Mouse (Mus musculus) megakaryocyte, embryonic 14.5 days (primary cell): Measurements from ENCODE around the gene Tmod4.

Experiments used
- FLI1 ChIP-seq: IDR thresholded peaks from 2 replicates; pipeline ENCODE4 v1.6.1; 2012; ENCODE audit warnings: low read length, inconsistent platforms, mixed read lengths
- GATA1 ChIP-seq: IDR thresholded peaks from 3 replicates; pipeline ENCODE4 v1.6.1; 2012; ENCODE audit warnings: mixed read lengths, low read length, inconsistent platforms, borderline replicate concordance

DNA sequence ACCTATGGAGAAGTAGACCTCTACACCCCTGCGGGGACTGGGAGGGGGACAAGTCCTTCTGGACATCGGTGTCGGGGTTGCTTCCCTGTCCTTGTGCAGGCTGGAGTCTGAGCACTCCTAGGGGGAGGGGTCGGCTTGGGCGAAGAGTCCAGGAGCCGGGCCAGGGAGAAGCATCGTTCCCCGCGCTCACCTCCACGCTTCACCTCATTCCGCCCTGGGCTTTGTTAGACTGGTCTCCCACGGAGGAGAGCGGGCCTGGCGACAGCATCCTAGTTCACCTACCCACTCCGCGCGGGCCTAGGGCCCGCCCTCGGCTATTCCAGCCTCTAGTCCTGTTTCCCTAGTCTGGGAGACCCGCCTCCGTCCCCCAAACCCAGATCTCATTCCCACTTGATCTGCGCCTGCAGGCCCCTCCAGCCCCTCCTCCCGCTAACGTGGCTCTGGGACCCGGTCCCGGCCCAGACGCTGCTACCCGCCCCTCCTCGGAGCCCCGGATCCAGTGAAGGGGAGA is 36.8 kb downstream of the Tmod4 start:
- no peak for TF ChIP-seq GATA1
- TF ChIP-seq FLI1: no peak
